In the genomic region with DNA sequence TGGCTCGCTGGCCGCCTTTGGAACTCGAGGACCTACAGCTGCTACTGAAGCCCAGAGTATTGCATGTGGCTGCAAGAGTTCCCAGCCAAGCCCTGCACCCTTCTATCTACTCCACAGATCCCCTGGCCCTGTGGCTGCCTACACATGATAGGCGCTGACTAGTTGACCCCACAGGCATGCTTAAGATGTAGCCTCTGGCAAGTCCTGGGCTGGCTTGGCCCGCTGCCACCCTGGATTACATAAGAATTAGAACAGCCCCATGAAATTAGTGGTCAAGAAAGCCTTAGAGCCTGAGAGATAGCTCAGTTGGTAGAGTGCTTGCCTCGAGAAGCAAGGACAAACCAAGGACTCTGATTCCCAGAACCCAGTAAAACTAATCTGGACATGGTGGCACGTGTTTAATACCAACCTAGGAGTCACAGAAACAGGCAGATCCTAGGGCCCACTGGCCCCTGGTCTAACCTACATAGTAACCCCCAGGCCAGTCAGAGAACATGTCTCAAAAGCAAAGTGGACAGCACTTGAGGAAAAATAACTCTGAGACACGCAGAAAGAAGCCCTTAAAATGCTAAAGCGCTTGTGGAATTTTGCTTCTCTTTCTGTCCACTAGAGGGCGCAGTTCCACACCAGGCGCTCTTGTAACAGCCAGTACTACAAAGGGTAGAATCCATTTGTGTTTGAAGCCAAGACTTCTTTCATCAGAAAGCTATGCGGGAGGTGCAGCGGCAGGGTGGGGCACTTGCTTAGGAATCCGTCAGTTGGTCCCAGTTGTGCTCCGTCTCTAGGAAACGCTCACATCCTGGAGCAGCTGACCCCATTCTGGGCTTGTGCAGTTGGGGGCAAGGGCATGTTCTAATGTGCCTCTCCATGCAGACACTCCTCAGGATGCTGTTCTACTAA, we compare ENCODE assay signal across 8 mouse cellular contexts. TPM values are rescaled to one million over a fixed set of nuclear protein-coding genes. Genes with fewer than 3 reads are reported as not detected.
DNase-seq lines count a peak whose midpoint lies in the region; ATAC-seq lines count a peak whose summit lies in the region.

No protein-coding gene starts in this region.

- peak overlapping the region; percentile 26; the same call in 1 of the 2 replicates for H3K27ac ChIP-seq in hindbrain, embryonic 16.5 days (ENCODE audit: low read depth, low read length)

- peak overlapping the region; percentile 8; the same call in 1 of the 2 replicates for H3K9ac ChIP-seq in hindbrain, embryonic 16.5 days (ENCODE audit: low read depth, low read length)

- H3K4me1 ChIP-seq in hindbrain, embryonic 16.5 days (ENCODE audit: control insufficient read depth, insufficient read depth, low read depth, low read length), result peaks cover 19% of the 10 kb centered on the region

- no peak overlapping the region for H3K4me3 ChIP-seq in hindbrain, embryonic 16.5 days (ENCODE audit: low read length)

- ATAC-seq in hindbrain, embryonic 16.5 days, result peak; percentile 70

- peaks cover 20% of the 10 kb centered on the region for H3K36me3 ChIP-seq in hindbrain, embryonic 16.5 days (ENCODE audit: control insufficient read depth, insufficient read depth, low read length)

- no peaks in the 10 kb centered on the region for H3K27me3 ChIP-seq in hindbrain, embryonic 16.5 days (replicated peaks; ENCODE audit: control insufficient read depth, insufficient read depth, low read length)

- 30% methylated on average over 16 of the region's 16 CpGs for WGBS in hindbrain, embryonic 16.5 days

- H3K9me3 ChIP-seq in hindbrain, embryonic 16.5 days (ENCODE audit: control insufficient read depth, low read length), result no peaks in the 10 kb centered on the region

- DNase-seq in WW6 (ENCODE audit: low read depth, low spot score), result peak; percentile 94
- peak; percentile 68 to 81 for DNase-seq in cerebellum, postnatal 36 days
- DNase-seq in gastrocnemius, adult 18-20 months (ENCODE audit: low spot score), result peak; percentile 91
- peak; percentile 76 for DNase-seq in left cerebral cortex, adult 11 months (ENCODE audit: low spot score)
- DNase-seq in lung, postnatal 4 days, result peak; percentile 88 to 93
- peak; percentile 96 for DNase-seq in retina, postnatal 1 day
- peak; percentile 70 for DNase-seq in thymus, postnatal 4 days

- peak overlapping the region; percentile 40 for H3K4me2 ChIP-seq in hindbrain, embryonic 16.5 days (ENCODE audit: low read length)

RNA-seq across cellular contexts. Expression of gene Sec14l1, which starts 33.6 kb away (rescaled TPM):
- total RNA-seq in gastrocnemius, adult 18-20 months (2021), result 10 to 100 TPM; 52.1 to 53.3 TPM
- 53.9 and 63.4 TPM in 2 replicates for polyA plus RNA-seq in hindbrain, embryonic 16.5 days (2015; fragmentation: Nextera tagmentation; extraction: Ambion mirVana)
